Mouse (Mus musculus): ENCODE data around the gene Lmo2.
"Not testable (repeated sequence)": the region's sequence is repeated elsewhere in the genome, so short reads cannot be mapped to it uniquely, and the experiment has no call there.

The Lmo2 gene

DNA sequence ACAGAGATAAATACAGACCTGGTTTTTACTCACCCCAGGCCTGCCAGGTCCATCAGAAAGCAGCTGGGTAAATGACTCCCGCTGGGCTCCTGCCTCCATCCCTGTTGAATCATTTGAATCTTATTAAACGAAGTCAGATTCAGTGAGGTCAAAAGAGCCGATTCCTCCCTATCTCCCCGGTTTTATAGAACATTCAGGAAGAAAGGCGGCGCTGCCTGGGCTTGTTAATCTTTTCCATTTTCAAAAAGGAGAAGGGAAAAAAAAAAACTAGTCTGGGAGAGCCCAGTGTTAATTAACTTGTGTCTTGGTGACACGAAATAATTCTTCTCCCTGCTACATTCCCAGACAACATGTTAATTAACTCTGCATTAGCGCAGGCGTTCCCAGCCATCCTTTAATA lies 19.9 kb downstream of the Lmo2 start:
- DNase-seq (ENCODE audit: low spot score in 2 of 2) = no peak

DNA sequence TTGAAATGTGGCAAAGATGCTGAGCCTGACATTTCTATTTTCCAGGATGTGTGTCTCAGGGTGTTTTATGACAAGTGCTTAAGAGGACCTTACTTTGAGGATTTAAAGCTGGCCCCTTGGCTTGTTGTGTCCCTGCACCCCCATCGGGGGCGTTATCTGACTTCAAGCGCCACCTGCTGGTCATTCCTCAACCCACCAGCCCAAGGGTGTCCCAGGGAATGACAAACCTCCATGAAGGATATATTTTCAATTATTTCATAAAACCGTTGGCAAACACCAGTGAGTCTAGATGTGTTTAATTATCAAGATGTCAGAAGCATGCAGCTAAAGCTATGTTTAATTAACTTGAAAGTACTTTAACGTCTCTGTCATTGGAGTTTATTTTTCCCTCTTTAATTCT lies 24.5 kb downstream of the Lmo2 start:
- peak; percentile 63 to 69 for DNase-seq (ENCODE audit: low spot score in 2 of 2)

DNA sequence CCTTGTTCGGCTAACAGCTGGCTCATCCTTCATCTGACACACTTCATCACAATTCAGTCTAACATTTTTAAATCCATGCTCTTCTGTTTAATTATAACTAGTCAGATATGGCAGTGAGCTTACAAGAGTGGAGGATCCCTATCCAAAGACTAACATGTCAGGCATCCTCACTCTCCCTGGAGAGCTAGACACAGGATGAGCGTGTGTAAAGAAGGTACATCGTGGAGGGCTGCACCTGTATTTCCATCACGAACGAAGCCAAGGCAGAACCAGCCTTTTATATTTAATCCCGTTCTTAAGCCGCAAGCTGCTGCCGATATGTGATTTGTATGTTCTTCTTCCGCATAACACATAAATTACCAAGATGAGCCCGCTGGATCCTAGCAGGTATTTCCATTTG lies 25.4 kb downstream of the Lmo2 start:
- no peak for DNase-seq (ENCODE audit: low spot score in 2 of 2)

DNA sequence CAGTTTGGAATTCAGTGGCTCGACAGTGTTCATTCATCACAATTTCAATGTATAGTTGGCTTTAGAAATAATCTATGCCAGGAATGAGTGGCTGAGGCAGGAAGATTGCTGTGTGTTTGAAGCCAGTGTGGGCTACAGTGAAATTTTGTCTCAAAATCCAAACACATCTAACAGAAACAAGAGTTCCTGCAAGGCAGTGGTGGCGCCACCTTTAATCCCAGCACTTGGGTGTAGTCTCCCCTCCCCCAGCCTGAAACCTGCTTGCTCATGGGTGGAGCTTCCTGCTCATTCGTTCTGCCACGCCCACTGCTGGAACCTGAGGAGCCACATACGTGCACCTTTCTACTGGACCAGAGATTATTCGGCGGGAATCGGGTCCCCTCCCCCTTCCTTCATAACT lies 29.8 kb downstream of the Lmo2 start:
- not testable (repeated sequence) for DNase-seq (ENCODE audit: low spot score in 2 of 2)

DNA sequence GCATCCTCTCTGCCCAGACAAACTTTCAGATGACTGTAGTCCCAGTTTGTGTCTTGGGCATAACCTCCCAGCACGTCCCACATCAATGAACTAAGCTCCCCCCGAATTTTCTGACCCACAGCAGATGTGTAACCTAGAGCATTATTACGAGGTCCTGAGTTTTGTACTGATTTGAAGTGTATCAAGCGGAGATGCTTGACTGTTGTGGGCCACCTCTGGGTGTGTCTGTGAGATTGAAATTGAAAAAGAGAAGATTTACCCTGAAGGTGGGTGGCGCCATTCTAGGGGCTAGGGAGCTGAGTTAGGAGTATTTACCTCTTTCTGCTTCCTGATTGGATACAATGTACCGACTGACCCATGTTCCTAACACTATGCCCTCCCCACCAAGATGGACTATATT lies 31.9 kb downstream of the Lmo2 start:
- no peak for DNase-seq (ENCODE audit: low spot score in 2 of 2)

DNA sequence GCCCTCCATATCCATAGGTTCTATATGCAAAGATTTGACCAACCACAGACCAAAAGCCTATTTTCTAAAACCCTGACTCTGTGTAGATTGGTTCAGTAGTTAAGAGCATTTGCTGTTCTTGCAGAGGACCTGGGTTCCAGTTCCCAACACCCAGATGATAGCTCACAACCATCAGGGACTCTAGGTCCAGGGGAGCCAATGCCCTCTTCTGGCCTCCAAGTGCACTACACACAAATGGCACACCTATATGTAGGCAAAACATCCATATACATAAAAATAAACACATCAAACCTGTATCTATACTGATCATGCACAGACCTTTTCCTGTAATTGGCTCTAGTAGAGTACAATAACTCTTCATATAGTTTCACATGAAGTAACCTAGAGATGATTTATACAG lies 33.5 kb downstream of the Lmo2 start:
- no peak for DNase-seq (ENCODE audit: low spot score in 2 of 2)

DNA sequence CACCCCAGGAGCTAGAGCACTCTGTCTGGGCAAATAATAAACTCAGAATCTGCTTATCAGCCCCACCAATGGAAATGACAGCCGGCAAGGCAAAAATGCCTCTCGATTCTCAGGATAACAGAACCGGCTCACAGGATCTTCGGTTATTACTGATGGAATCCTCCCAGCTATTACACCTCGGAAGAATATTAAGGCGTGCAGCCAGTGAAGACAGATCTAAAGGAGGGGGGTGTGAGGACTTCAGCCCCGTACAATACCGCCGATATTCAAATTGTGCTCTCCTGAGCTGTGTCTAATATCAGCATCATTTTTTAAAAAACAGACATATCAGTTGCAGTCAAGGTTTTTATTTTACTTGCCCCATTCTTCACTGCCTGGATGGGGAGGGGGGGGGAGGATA lies 34.4 kb downstream of the Lmo2 start:
- no peak for DNase-seq (ENCODE audit: low spot score in 2 of 2)

DNA sequence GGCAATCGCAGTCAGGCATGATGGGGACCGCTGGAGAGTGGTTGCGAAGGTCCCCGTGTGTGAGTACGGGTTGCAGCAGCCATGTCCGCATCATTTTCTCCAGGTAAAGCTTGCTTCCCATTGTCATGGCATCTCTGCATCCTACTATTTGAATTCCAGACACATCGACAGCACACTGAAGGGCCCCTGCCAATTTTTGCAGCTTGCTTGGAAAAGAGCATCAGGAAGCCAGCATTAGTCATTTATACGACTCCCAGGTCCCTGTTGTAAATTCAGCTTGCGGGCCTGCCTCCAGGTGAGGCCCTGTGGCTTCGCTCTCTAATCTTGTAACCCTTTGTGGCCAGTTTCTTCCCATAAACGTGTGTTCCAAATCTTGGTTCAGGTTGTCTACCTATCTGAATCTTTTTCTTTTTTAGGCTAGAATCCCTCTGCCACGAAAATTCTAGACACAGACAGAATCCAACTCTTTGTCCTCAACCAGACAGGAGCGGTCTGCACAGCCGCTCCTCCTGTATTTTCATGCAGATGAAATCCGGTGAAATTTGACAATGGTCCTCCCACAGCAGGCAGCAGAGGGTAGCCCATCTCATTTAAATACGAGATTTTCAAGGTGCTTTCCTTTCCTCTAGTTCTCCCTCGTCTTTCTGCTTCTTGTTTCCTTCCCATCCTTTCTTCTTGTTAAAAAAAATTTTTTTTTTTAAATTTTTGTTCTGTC lies 35.0 kb downstream of the Lmo2 start:
- DNase-seq (ENCODE audit: low spot score in 2 of 2) = no peak

DNA sequence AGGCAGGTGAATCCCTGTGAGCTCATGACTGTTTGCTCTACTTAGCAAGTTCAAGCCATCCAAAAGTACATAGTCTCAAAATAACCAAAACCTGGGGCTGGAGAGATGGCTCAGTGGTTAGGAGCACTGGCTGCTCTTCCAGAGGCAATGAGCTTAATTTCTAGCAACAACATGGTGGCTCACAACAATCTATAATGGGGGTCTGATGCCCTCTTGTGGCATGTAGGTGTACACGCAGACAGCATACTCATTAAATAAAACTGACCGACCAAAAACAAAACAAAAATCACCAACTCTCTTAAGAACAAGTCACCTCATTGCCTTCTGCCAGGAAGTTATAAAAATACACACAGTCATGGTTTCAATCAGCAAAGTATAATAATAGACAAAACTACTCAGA lies 43.3 kb downstream of the Lmo2 start:
- no peak for DNase-seq (ENCODE audit: low spot score in 2 of 2)

DNA sequence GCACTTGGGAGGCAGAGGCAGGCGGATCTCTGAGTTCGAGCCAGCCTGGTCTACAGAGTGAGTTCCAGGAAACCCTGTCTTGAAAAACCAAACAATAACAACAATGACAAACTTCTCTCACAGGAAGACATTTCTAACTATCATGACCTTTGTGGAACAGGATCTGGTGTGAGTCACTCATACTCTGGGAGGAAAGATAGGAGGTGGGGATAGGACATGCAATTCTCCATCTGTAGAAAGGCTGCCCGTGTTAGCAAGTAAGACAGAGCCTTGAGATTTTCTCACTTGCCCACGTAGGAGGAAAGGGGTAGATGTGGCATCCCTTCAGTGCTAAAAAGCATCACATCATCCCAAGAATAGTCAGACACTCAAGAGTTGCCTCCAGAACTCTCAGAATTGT lies 44.1 kb downstream of the Lmo2 start:
- no peak for DNase-seq (ENCODE audit: low spot score in 2 of 2)

DNA sequence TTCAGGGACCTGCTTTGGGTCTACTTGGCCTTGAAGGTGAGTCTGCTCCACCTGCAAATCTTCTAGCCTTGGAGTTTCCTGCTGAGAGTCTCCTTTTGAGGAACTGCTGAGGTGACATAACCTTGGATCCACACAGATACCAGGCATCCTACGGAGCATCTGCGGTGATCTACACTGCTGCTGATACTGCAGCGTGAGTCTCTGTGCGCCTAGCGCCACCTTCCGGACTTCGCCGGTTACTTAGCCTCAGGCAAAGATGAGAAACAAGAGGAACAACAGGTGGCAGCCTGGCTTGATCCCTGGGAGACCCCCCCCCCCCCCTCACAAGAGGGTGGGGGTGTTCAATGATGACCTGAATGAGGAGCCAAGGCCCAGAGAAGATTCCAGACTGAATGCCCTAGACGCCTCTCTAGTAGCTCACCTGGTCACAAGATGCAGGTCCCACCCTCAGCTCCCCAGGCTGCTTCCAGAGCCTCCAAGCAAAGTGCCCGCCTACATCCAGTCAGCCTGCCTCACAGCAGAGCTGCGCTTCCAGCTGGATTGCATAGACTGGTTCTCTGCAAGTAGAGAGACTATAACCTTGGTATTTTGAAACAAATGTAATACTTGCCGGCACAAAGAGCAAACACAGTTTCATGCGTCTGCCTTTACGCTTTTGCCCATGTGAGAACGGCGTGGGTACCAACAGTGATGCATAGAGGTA lies 45.1 kb downstream of the Lmo2 start:
- DNase-seq (ENCODE audit: low spot score in 2 of 2) = no peak

DNA sequence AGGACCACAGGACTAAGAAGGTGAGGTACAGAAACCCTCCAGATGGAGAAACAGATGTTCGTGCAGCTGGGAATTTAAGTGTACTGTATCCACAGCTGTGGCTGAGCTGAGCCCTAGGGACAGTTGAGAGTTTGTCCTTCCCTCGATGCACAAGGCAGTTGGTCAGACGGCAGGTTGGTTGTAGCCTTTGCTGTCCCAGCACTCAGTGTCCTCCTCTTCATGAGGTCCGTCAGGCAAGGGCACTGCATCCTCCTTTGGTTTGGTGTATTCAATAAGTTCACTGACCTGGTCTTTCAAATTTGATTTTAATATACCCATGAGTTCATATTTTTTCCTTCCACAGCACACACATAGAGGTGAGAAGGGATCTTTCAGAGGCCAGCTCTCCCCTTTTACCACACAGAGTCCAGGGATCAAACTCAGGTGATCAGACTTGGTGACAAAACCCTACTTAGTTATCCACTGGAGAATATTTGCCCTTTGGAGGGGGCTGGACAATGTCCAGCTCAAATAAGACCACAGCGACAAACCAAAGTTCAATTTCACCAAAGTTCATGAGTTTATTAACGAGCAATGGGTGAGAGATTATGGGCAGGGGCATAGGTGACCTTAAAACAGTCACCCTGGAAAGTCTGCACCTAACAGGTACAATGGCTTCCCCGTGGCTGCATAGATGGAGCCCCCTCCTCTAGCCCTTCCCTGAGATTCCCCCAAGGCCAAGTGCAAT lies 50.2 kb downstream of the Lmo2 start:
- DNase-seq (ENCODE audit: low spot score in 2 of 2) = no peak

DNA sequence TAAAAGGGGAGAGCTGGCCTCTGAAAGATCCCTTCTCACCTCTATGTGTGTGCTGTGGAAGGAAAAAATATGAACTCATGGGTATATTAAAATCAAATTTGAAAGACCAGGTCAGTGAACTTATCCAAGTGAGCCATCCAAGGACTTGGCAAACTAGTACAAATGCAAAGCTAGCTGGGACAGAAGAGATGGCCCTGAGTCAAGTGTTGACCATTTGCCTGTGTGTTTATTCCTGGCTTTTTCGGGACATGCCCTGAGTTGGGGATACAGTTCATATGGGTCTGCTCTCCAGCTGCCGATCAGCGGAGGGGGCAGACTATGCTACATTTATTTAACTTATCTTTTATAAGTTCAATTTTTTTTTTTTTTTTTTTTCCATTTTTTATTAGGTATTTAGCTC lies 51.1 kb downstream of the Lmo2 start:
- DNase-seq (ENCODE audit: low spot score in 2 of 2) = not testable (repeated sequence)

DNA sequence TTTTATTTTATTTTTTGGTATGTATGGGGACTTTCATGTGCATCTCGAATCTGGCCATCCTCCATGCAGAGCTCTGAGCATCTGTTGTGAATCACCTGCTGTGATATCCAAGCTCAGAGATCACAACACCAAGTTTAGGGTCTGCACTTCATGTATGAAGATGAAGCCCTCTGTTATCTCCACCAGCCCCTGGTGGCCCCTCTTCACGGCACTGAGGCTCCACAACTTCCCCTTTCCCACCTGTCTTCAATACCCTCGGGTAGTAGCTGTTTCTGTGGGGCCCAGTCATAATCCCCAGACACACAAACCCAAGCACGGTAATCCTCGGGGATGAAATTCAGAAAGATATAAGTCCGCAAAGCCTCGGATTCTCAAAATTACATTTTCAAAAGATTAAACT lies 65.3 kb downstream of the Lmo2 start:
- DNase-seq (ENCODE audit: low spot score in 2 of 2) = no peak

DNA sequence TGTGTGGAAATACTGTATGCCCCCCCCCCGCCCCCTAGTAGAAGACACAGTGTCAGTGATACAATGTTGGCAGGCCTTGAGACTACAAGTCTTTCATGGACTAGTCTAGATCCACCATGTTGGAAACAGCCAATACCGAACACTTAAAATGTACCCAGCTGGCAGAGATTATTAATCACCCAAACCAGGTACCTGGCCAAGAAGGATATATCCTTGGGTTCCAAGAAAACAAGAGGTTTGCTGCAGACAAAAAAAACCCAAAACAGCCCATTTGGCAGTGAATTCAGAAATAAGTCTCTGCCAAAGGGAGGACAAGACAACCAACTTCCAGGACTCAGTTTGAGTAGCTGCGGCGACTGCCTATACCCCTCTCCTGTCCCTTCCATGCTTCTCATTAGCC lies 66.9 kb downstream of the Lmo2 start:
- no peak for DNase-seq (ENCODE audit: low spot score in 2 of 2)

DNA sequence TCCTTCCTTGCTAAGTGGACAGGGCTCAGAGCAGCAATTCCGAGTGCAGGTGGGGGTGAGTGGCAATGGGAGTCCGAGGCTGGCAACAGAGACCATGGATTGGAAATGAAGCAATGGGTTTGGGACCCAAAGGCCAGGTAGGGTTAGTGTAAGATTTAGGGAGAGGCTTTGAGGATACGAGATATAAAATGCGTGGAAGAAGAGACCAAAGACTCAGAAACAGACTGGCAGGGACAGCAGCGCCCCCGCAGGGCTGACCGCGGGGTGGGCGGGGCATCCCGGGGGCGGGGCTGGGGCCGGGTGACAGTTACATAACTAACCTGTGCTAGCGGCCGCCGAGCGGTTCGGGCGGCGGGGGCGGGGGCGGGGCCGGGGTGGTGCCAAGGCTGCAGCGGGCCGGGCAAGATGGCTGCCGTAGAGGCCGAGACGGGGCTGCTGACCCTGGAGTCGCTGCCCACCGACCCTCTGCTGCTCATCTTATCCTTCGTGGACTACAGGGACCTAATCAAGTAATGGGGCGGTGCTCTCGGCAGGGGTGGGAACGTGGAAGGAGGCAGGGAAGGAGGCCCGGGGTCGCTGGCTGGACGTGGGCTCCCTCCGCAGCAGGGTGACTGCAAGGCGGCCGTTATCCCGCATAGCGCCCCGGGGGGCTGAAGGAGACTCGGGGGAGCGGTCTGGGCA lies 69.8 kb downstream of the Lmo2 start, which contains the start of gene Fbxo3:
Gene Fbxo3, plus strand, starts transcription at position 264 of the 681 bp plus-strand sequence.
- DNase-seq (ENCODE audit: low spot score in 2 of 2) = peak; percentile 80 to 91

DNA sequence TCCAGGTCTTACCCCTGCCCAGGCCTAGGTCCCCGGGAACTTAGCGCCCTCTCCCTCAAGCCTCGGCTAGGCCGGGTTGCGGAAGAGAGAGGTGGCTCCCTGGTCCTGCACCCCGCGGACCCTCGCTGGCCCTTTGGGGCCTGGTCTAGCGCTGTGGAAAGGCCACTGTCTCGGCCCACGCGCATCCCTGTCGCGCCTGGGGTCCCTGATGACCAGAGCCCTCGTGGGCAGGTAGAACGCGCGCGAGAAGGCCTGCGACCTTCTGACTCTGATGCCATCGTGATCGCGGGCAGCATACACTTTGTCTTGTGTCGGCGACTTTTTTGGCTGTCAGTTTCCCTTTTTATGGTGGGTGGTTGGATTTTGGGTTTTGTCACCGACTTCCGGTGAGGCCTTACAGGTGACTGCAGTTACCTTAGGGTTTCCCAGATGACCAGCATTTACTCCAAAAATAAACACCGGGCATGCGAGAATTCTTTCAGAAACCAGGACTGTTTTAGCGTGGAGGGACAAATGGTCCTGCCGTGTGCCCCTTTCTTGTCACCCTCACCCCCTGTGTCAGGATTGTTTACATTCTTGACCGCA lies 70.4 kb downstream of the Lmo2 start, which contains the start of gene 4931422A03Rik:
Gene 4931422A03Rik, minus strand, starts transcription at position 223 of the 585 bp plus-strand sequence.
- no peak for DNase-seq (ENCODE audit: low spot score in 2 of 2)

DNA sequence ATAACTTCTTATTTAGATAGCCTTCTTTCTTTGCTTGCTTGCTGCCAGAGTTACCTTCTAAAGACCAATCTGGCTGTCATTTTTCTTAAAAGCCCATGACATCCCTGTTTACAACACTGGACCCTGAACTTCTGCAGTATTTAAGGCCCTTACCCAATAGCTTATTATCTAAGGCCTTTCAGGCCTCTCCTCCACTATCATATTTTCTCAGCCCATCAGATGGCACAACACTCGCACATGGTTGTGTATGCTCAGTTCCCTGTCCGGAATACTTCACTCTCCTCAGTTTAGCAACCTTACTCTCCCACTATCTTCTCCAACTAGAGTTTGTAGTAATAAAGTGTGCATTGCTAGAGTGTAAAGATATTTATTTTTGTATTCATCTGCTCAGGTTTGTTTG lies 71.3 kb downstream of the Lmo2 start:
- no peak for DNase-seq (ENCODE audit: low spot score in 2 of 2)

DNA sequence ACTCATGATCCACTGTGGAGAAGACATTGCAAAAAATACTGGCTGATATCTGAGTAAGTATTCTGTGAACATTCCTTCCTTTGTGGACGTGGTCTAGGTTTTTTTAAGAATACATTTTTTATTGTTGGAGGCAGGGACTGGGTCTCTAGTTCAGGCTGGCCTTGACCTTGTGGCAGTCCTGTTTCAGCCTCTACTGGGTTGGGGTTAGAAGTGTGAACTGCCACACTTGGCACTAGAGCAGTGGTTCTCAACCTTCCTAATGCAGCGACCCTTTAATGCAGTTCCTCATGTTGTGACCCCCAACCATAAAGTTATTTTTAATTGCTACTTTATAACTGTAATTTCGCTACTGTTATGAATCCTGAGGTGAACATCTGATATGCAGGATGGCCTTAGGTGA lies 72.6 kb downstream of the Lmo2 start:
- DNase-seq (ENCODE audit: low spot score in 2 of 2) = no peak
